Mouse (Mus musculus): ENCODE results near the gene Muc1. TPM values are rescaled to one million over a fixed set of nuclear protein-coding genes. Genes with fewer than 3 reads are reported as not detected.
A peak's percentile ranks its signal among the peaks of the same experiment; 100 is the strongest.

The Muc1 gene
- total RNA-seq, 2 experiments from 2014 or later = 0.29 to 0.33 TPM

DNA sequence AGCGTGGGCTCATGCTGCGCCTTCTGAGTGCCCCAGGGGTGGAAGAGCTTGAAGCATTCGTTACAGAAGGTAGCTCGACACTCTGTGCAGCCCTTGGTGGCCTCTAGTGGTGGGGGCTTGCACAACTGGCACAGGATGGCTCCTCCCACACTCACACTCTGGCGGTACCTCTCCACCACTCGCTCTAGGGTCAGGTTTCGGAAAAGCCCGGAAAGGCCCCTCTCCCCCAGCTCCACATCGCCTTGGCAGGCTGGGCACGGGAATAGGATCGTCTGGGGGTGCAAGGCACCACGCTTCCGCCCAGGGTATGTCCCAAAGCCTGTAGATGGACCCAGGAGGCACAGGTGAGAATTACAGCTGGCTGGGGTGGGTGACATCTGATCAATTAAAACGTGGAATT is 14.8 kb downstream of the Muc1 start:
- peak; percentile 39 for TF ChIP-seq CTCF (IDR thresholded peaks at IDR 0.05)
- Histone ChIP-seq H3K27ac (peak overlapping the region; percentile 96), H3K4me3 (peak overlapping the region; percentile 58)
- intact Hi-C loops (cut with DNase I) = loop anchor here (2.0 kb wide), 1 partner anchor 15 kb away; the partner anchor contains the start of gene Muc1
- peak in 1 of 2 experiments; percentile 58 for DNase-seq (ENCODE audit: extremely low spot score in 1 of 2, low spot score in 2 of 2)

DNA sequence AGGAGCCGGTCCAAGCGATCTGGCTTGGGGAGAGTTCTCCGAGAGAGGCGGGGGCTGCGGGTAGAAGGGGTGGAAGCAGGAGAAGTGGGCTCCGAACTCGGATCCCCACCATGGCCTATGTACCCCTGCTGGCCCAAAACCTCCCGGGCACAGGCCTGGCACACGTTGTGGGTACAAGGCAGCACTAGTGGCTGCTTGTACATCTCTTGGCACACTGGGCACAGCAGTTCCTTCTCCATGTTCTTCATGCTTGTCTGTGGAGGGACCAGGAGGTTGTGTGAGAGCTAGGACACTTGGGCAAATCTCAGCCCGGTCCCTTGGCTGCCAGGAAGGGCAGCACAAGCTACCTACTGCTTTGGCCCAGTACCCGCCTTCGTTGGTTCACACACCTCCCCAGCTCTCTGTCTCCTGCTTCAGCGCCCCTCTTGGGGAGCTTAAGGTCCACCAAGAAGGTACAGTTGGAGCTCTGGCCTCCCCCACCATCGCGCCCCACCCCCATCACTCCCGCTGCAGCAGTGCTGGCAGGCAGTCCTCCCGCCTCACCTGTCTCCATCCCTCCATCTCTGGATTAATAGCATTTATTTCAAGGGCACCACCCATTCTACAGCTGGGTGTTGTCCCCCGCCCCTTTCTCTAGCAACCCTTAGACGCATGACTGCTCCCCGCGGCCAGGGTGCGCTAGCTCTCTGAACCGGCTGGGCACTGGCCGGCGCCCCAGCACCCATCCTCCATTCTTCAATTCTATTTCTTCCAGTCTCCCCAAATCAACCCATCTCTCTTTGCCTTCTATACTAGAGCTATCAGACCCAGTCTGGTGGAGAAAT is 15.5 kb downstream of the Muc1 start:
- H3K4me3 ChIP-seq = peak overlapping the region; percentile 58
- intact Hi-C loops (cut with DNase I) = no loop called here
- H3K27ac ChIP-seq = peak overlapping the region; percentile 96
- peak; percentile 36 for TF ChIP-seq CTCF (IDR thresholded peaks at IDR 0.05)
- no peak for DNase-seq (ENCODE audit: extremely low spot score in 1 of 2, low spot score in 2 of 2)

DNA sequence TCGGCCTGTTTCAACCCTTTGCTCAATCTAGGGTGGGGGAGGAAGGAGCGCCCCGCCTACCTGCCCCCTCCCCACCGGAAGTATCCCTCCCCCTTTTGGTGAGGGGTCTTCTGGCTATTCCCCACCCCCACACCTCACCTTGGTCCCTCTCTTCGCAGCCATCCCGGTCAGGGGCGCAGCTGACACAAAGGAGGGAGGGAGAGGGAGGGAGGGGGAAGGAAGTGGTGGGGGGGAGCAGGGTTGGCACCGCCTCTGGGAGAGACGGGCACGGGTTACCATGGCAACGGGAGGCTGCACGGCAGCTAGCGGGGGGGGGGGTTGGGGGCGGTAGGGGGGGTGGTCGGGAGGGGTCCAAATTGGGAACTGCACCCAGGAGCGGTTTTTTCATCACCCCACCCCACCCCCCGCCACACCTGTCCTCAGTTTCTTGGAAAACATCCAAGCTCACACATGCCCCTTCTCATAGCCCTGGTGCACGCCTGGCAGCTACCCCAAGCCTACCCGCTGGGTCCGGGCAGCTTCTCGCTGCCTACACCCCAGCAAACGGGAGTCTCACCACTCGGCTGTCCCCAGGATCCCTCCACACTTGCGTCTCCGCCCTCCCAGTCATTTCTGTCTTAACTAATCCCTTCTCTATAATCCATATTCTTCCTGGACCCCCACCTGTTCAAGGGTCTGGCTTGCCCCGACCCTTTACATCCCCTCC is 16.3 kb downstream of the Muc1 start:
- intact Hi-C loops (cut with DNase I) = loop anchor here (1.0 kb wide), 1 partner anchor 49 kb away; no protein-coding TSS in a partner anchor
- H3K27ac ChIP-seq = peak overlapping the region; percentile 96
- no peak for TF ChIP-seq CTCF (IDR thresholded peaks at IDR 0.05)
- DNase-seq (ENCODE audit: extremely low spot score in 1 of 2, low spot score in 2 of 2) = peak in 1 of 2 experiments; percentile 77
- peak overlapping the region; percentile 58 for H3K4me3 ChIP-seq

DNA sequence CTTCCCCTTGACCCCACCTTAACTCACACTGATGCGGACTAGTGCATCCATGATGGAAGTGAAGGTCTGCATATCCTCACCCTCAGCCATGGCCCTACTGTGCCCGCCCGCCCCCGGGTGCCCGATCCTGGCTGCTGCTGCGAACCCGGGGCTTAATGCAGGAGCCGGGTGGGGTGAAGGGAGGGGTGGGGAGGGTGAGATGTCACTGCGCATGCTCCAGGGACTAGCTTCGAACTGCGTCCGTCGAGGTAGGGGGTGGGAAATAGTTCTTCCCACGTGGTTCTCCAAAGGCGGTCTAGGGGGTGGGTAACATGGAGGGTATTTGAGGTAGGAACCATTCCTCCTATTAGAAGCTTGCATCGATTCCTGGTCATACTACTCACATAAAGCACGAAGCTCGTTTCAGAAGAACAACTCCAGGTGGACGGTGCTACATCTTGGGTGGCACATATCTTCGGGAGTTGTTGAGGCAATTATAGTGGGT is 16.9 kb downstream of the Muc1 start, which contains the start of gene Krtcap2:
TSS of gene Krtcap2 (plus strand) at position 279 of the 484 bp plus-strand sequence.
- no peak for TF ChIP-seq CTCF (IDR thresholded peaks at IDR 0.05)
- Histone ChIP-seq H3K4me3 (peak within 1 kb of the TSS; percentile 58), H3K27ac (peak within 1 kb of the TSS; percentile 96)
- intact Hi-C loops (cut with DNase I) = loop anchor here (1.0 kb wide), 2 partner anchors 37 to 49 kb away; no protein-coding TSS in a partner anchor
- DNase-seq (ENCODE audit: extremely low spot score in 1 of 2, low spot score in 2 of 2) = peak; percentile 66 to 76

DNA sequence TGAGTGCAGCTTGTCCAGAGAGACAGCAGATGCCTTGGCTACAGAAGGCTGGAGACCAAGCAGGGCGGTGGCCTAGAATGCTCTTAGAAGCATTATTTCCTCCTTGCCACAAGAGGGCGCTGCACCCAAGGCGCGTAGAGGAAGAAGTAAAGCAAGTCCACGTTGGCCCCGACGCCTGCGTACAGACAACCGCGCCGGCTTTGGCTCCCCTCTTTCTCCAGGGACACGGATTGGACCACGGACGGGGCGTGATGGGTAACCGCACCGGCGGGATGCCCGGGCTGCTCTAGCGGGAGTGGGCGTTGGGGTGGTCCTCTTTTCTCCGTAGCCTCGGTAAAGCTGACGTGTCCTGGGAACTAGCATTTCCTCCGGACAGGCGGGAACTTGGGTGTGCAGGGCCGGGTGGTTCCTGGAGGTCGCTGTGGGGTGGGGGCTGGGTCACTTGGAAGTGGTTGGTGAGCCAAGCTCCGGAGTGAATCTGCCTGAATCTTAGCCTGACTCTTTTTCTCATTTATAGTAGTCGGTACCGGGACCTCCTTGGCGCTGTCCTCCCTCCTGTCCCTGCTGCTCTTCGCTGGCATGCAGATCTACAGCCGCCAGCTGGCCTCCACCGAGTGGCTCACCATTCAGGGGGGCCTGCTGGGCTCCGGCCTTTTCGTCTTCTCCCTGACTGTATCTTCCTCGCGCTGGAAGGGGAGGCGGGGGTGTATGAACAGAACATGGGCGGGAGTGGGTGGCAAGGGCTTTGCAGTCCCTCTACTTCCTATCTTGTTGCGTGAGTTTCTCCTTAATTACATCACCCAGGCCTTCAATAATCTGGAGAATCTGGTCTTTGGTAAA is 17.6 kb downstream of the Muc1 start, which contains the start of gene Trim46:
TSS of gene Trim46 (minus strand) at position 49 of the 840 bp plus-strand sequence.
- intact Hi-C loops (cut with DNase I) = loop anchor here (1.0 kb wide), 1 partner anchor 36 kb away; no protein-coding TSS in a partner anchor
- Histone ChIP-seq H3K27ac (peak within 1 kb of the TSS; percentile 96), H3K4me3 (peak within 1 kb of the TSS; percentile 58)
- peak; percentile 98 for TF ChIP-seq CTCF (IDR thresholded peaks at IDR 0.05)
- peak; percentile 87 to 88 for DNase-seq (ENCODE audit: extremely low spot score in 1 of 2, low spot score in 2 of 2)

DNA sequence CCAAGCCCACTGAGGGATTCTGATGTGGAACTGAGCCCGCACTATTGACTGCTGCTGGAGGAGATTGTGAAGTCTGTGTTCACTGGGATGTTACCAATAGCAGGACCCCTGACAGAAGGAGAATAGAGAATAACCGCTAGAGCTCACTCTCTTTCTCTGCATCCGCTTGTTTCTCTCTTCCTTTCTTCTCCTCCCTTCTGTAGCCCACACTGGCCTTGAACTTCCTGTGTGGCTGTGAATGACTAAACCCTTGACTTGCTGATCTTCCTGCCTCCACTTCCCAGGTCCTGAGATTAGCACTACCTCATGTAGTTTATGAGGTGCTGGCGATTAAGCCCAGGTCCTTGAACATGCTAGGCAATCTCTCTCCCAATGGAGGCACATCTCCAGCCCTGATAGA is 18.6 kb downstream of the Muc1 start:
- no peak for DNase-seq (ENCODE audit: extremely low spot score in 1 of 2, low spot score in 2 of 2)
- TF ChIP-seq CTCF (IDR thresholded peaks at IDR 0.05) = no peak
- intact Hi-C loops (cut with DNase I) = no loop called here
- H3K27ac ChIP-seq = no peak overlapping the region
- H3K4me3 ChIP-seq = no peak overlapping the region

DNA sequence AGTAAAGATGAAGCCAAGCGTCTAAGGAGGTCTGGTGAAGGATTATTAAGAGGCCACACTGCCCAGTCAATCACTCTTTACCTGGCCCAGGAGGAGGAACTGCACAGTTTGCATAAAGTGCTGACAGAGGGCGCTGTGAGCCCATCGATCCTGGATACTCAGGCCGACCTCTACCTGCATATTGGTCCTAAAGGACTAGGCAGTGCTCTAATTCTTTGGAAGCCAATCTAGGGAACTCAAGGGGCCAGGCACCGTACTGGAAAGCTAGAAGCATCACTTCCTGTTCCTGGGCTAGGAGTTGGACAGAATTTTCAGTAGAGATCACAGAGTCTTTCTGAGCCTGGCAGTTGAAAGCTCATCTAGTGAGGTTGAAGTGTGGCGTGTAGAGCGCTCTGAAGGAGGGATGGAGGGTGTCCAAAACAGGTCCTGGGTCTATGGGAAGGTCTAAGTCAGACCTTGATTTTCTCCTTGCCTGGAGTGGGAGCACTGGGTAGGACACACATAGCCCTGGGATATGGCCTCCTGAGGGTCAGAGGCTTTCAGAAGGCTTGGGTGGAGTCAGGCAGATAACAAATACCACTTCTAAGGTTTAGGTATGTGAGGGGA is 21.7 kb downstream of the Muc1 start:
- H3K4me3 ChIP-seq = no peak overlapping the region
- intact Hi-C loops (cut with DNase I) = loop anchor here (1.0 to 2.0 kb wide), 2 partner anchors 32 to 58 kb away; no protein-coding TSS in a partner anchor
- peak in 1 of 2 experiments; percentile 47 for DNase-seq (ENCODE audit: extremely low spot score in 1 of 2, low spot score in 2 of 2)
- TF ChIP-seq CTCF (IDR thresholded peaks at IDR 0.05) = peak; percentile 74
- peak overlapping the region; percentile 1; the same call in 1 of the 2 replicates for H3K27ac ChIP-seq

DNA sequence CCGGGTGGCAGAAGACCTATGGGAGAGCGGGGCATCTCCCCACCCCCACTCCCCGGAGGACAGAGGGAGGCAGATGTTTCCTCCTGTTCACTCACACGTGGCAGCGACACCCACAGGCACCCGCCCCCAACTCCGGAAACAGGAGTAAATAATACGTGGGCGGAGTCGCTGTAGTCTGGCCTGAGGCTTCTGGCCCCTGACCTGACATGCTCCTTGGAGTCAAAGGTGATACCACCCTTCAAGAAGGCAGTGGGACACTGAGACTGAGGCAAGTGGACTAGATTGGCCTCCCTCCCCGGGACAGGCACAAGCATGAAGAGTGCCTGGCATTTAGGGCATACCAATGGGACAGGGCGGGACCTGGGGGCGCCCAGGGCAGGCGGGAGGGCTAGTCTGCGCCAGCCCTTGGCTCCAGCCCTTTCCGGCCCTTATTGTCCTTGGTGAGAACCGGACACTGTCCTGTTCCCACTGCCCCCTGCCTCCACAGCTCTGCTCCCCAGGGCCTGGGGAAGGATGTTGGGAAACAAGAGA is 22.6 kb downstream of the Muc1 start:
- no peak for DNase-seq (ENCODE audit: extremely low spot score in 1 of 2, low spot score in 2 of 2)
- H3K27ac ChIP-seq = peak overlapping the region; percentile 40
- intact Hi-C loops (cut with DNase I) = loop anchor here (2.0 kb wide), 1 partner anchor 57 kb away; no protein-coding TSS in a partner anchor
- no peak overlapping the region for H3K4me3 ChIP-seq
- TF ChIP-seq CTCF (IDR thresholded peaks at IDR 0.05) = no peak

DNA sequence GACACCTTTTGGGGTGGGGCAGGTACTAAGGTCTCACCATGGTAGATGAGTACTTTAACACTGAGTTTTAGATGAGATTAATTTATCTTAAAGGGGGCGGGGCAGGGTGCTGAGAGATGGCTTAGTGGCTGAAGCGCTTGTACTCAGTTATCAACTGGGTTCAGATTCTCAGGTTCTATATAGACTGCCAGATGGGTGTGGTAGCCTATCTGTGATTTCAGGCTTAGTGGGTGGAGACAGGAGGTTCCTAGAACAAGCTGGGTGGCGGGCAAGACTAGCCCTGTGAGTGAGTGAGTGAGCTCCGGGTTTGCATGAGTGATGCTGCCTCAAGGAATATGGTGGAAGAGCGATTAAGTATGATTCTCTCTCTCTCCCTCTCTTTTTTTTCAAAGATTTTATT is 26.1 kb downstream of the Muc1 start:
- H3K4me3 ChIP-seq = no peak overlapping the region
- no peak overlapping the region for H3K27ac ChIP-seq
- intact Hi-C loops (cut with DNase I) = no loop called here
- TF ChIP-seq CTCF (IDR thresholded peaks at IDR 0.05) = no peak
- DNase-seq (ENCODE audit: extremely low spot score in 1 of 2, low spot score in 2 of 2) = no peak

DNA sequence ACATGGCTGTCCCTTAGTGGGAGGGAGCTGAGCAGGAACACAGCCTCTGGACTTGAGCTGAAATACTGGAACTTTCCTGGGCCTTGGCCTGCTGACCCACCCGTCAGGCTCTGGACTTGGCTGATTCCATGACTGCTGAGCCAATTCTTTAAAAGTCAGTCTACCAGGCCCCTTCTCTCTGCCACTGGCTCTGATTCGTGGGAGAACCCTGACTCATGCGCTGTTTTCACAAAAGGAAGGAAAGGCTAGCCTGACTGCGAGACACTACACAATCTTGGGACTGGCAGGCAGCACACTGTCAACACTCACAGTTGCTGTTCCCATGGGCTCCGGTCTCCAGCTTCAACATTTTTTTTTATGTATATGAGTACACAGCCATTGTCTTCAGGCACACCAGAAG is 27.3 kb downstream of the Muc1 start:
- no peak for TF ChIP-seq CTCF (IDR thresholded peaks at IDR 0.05)
- intact Hi-C loops (cut with DNase I) = no loop called here
- no peak overlapping the region for H3K27ac ChIP-seq
- no peak overlapping the region for H3K4me3 ChIP-seq
- no peak for DNase-seq (ENCODE audit: extremely low spot score in 1 of 2, low spot score in 2 of 2)
